Mouse (Mus musculus) olfactory bulb, adult 2 months (tissue): ENCODE measurements around the gene Sec14l4. TPM values are rescaled to one million over a fixed set of nuclear protein-coding genes. Genes with fewer than 3 reads are reported as not detected.
A peak's percentile ranks its signal among the peaks of the same experiment; 100 is the strongest.

Source experiments
- H3K27ac ChIP-seq: fragments of 200-500 bp; 2 replicates; pipeline ENCODE4 v1.5.1; 2012; ENCODE audit warnings: low read depth, low read length; ENCODE audit not compliant: insufficient read depth
- H3K4me1 ChIP-seq: fragments of 200-500 bp; 2 replicates; pipeline ENCODE4 v1.6.1; 2012; ENCODE audit warnings: low read length; ENCODE audit not compliant: control insufficient read depth, insufficient read depth
- H3K4me3 ChIP-seq: fragments of 200-500 bp; 2 replicates; pipeline ENCODE4 v1.5.1; 2012; ENCODE audit warnings: mild to moderate bottlenecking, low read depth, low read length, moderate library complexity; ENCODE audit not compliant: insufficient read depth
- CTCF ChIP-seq: fragments of 200-500 bp; IDR thresholded peaks from 2 replicates; pipeline ENCODE4 v1.5.1; 2012; ENCODE audit warnings: low read depth, mild to moderate bottlenecking, low read length, moderate library complexity; ENCODE audit not compliant: insufficient read depth
- POLR2A ChIP-seq: fragments of 200-500 bp; IDR thresholded peaks from 2 replicates; pipeline ENCODE4 v1.6.1; 2012; ENCODE audit warnings: mild to moderate bottlenecking, low read depth, low read length, moderate library complexity; ENCODE audit not compliant: insufficient read depth
- WGBS: fragments of 180-500 bp; shearing (Covaris S2); methylation state at CpG from one replicate; pipeline ENCODE4 v1.1.7; 2018; 5-methylcytosine and 5-hydroxymethylcytosine counted together
- polyA plus RNA-seq: library from polyadenylated mRNA; stranded (reverse); fragments of >200 nt; gene quantifications from 2 replicates; pipeline ENCODE4 v1.2.4, GENCODE M21; 2012; ENCODE audit warnings: low replicate concordance; ENCODE audit not compliant: missing spikeins, insufficient read depth, insufficient read length

The Sec14l4 gene
- not detected in 2 replicates for polyA plus RNA-seq

GRCm38 (mm10) chr11:4031126-4031941, at the start of gene Sec14l4:
Gene Sec14l4 (plus strand): TSS chr11:4031462.
- Histone ChIP-seq H3K27ac (no peak within 1 kb of the TSS), H3K4me3 (no peak within 1 kb of the TSS), H3K4me1 (no peaks in the 10 kb centered on the region)
- WGBS = 61% methylated on average over 16 of the region's 16 CpGs
- TF ChIP-seq CTCF (no peak), POLR2A (no peak)

GRCm38 (mm10) chr11:3981536-3981935, 49.7 kb upstream of the Sec14l4 start:
- Histone ChIP-seq H3K27ac (no peak overlapping the region), H3K4me3 (no peak overlapping the region), H3K4me1 (peaks cover 6% of the 10 kb centered on the region)
- WGBS = 76% methylated on average over 6 of the region's 6 CpGs
- no peak for TF ChIP-seq CTCF
- TF ChIP-seq POLR2A = no peak

- Histone ChIP-seq H3K4me1 (peaks cover 6% of the 10 kb centered on the region), H3K4me3 (no peak overlapping the region), H3K27ac (peak overlapping the region; percentile 38; the same call in 1 of the 2 replicates)
- 61% methylated on average over 7 of the region's 7 CpGs for WGBS
- TF ChIP-seq POLR2A = no peak
- no peak for TF ChIP-seq CTCF
These were observed 48.7 kb upstream of the Sec14l4 start for GRCm38 (mm10) chr11:3982275-3983209.

GRCm38 (mm10) chr11:3983291-3983862, 47.9 kb upstream of the Sec14l4 start, which contains the start of gene Gal3st1:
Gene Gal3st1 (plus strand): TSS chr11:3983636.
- TF ChIP-seq POLR2A = 0 out of 2 replicates have a peak, but pooled peaks have one; percentile 14
- no peak for TF ChIP-seq CTCF
- peaks cover 6% of the 10 kb centered on the region for H3K4me1 ChIP-seq
- WGBS = under 1% methylated on average over 37 of the region's 37 CpGs
- H3K4me3 ChIP-seq = peak within 1 kb of the TSS; percentile 49
- H3K27ac ChIP-seq = peak within 1 kb of the TSS; percentile 38; the same call in 1 of the 2 replicates

- peaks cover 6% of the 10 kb centered on the region for H3K4me1 ChIP-seq
- H3K4me3 ChIP-seq = peak overlapping the region; percentile 49
- TF ChIP-seq CTCF (no peak), POLR2A (no peak)
- no peak overlapping the region for H3K27ac ChIP-seq
- WGBS = 18% methylated on average over 15 of the region's 15 CpGs
These were observed 47.2 kb upstream of the Sec14l4 start for GRCm38 (mm10) chr11:3983863-3984745.

GRCm38 (mm10) chr11:3989748-3990147, 41.5 kb upstream of the Sec14l4 start:
- Histone ChIP-seq H3K4me1 (0 out of 2 replicates have a peak, but pooled peaks cover 3% of the 10 kb centered on the region), H3K27ac (no peak overlapping the region), H3K4me3 (no peak overlapping the region)
- 57% methylated on average over 3 of the region's 3 CpGs for WGBS
- TF ChIP-seq POLR2A = no peak
- TF ChIP-seq CTCF = no peak

- TF ChIP-seq CTCF (no peak), POLR2A (no peak)
- Histone ChIP-seq H3K27ac (no peak overlapping the region), H3K4me1 (peaks cover 8% of the 10 kb centered on the region; the same call in 1 of the 2 replicates), H3K4me3 (no peak overlapping the region)
- 79% methylated on average over 6 of the region's 6 CpGs for WGBS
These were observed 38.1 kb upstream of the Sec14l4 start for GRCm38 (mm10) chr11:3993132-3993531.

GRCm38 (mm10) chr11:3993914-3994313, 37.3 kb upstream of the Sec14l4 start:
- WGBS = 82% methylated on average over 6 of the region's 6 CpGs
- TF ChIP-seq CTCF (no peak), POLR2A (no peak)
- no peak overlapping the region for H3K4me3 ChIP-seq
- H3K27ac ChIP-seq = no peak overlapping the region
- peaks cover 13% of the 10 kb centered on the region for H3K4me1 ChIP-seq
